Mouse (Mus musculus): ENCODE measurements at regions not wholly inside any gene's neighbourhood (a gene's known extent, or its start where the extent isn't known, plus 50 kb on each side); places are given as distances from the start of the nearest gene placed in this dataset.

DNA sequence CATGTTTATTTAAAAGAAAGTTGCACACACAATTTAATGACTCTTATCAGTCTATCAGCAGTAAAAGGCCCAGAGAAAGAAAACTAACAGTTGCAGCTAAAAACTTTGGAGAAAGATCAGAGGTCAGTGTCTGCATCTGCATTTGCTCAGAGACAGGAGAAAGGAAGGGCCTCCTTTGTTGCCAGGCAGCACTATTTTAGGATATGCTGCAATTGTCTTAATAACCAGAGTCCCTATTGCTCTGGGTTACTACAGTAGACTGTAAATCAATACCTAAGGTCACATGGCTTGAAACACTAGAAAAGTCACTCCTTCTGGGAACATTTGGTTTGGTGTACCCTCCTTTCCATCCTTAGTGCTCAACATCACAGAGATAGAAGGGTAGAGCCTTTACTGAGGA lies 175.7 kb downstream of the Hdgfl1 start:
- no peak overlapping the region for H3K9ac ChIP-seq
- DNase-seq = peak; percentile 41
- H3K9me3 ChIP-seq (ENCODE audit: low read depth, low read length) = no peaks in the 10 kb centered on the region
- no peak overlapping the region for H3K4me3 ChIP-seq (ENCODE audit: low read depth, low read length)
- ATAC-seq (ENCODE audit: insufficient read depth) = no peak
- no peak for TF ChIP-seq CTCF (IDR thresholded peaks at IDR 0.05; ENCODE audit: low read depth)
- H3K4me2 ChIP-seq = no peak overlapping the region
- no peaks in the 10 kb centered on the region for H3K36me3 ChIP-seq (ENCODE audit: insufficient read depth)
- H3K27ac ChIP-seq (ENCODE audit: low read depth) = peak overlapping the region; percentile 12; the same call in 1 of the 2 replicates
- no peaks in the 10 kb centered on the region for H3K27me3 ChIP-seq (ENCODE audit: insufficient read depth, low read length)
- H3K4me1 ChIP-seq (ENCODE audit: insufficient read depth) = no peaks in the 10 kb centered on the region

DNA sequence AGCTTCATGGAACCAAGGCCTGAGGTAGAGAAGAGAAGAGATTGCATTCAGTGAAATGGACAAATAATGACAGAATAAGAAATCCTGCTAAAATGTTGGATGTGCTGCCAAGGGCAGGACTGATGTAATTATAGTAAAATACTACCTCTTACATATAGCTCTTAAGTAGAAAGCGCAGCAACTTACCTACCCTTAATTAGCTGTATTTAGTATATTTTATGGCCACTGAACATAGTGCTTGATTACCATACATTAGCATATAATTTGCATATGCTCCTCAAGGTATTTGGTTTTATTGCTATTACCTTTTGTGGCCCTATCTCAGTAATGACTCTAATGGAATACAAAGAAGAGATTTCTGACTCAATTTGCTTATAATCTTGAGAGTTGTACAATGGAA lies 176.2 kb downstream of the Hdgfl1 start:
- ATAC-seq (ENCODE audit: insufficient read depth) (no peak), DNase-seq (no peak)
- Histone ChIP-seq H3K9ac (no peak overlapping the region), H3K27ac (ENCODE audit: low read depth) (no peak overlapping the region), H3K4me2 (no peak overlapping the region), H3K4me3 (ENCODE audit: low read depth, low read length) (no peak overlapping the region), H3K27me3 (ENCODE audit: insufficient read depth, low read length) (no peaks in the 10 kb centered on the region), H3K36me3 (ENCODE audit: insufficient read depth) (no peaks in the 10 kb centered on the region), H3K4me1 (ENCODE audit: insufficient read depth) (no peaks in the 10 kb centered on the region), H3K9me3 (ENCODE audit: low read depth, low read length) (no peaks in the 10 kb centered on the region)
- WGBS = 97% methylated on average over 1 of the region's 1 CpGs
- TF ChIP-seq CTCF (IDR thresholded peaks at IDR 0.05; ENCODE audit: low read depth) = no peak

DNA sequence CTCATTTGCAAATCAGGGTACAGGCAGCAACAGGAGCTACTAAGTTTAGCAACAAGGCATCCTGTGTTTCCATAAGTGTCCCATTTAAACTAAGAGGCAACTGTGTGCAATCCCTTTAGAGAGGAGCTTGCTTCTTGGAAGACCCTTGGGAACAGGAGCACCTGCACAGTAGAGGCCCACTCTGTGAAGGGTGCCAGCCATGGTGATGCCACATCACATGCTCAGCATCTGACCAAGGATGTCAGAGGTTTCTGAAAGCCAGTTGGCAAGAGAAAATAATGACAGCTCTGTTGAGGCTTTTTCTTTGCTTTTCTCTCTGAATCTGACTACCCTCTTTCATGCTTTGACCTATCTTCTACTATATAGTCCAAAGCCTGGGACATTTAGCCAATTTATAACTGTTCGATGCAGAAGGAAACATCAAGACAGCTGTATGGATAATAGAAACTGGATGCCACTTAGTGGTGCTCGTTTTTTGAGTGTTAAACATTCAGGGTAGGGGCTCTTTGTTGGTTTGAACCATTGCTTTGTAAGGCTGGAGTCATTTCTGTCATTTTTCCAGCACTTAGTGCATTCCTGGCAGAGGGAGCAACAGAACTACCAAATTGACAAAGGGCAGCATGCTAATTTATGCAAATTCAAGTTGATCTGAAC lies 193.9 kb downstream of the Hdgfl1 start:
- no peak for DNase-seq
- H3K4me1 ChIP-seq (ENCODE audit: insufficient read depth) = no peaks in the 10 kb centered on the region
- H3K27ac ChIP-seq (ENCODE audit: low read depth) = no peak overlapping the region
- no peak for TF ChIP-seq CTCF (IDR thresholded peaks at IDR 0.05; ENCODE audit: low read depth)
- H3K4me3 ChIP-seq (ENCODE audit: low read depth, low read length) = no peak overlapping the region
- H3K27me3 ChIP-seq (ENCODE audit: insufficient read depth, low read length) = no peaks in the 10 kb centered on the region
- 59% methylated on average over 2 of the region's 2 CpGs for WGBS
- no peak overlapping the region for H3K9ac ChIP-seq
- no peak for ATAC-seq (ENCODE audit: insufficient read depth)
- no peaks in the 10 kb centered on the region for H3K36me3 ChIP-seq (ENCODE audit: insufficient read depth)
- H3K4me2 ChIP-seq = no peak overlapping the region
- H3K9me3 ChIP-seq (ENCODE audit: low read depth, low read length) = no peaks in the 10 kb centered on the region

DNA sequence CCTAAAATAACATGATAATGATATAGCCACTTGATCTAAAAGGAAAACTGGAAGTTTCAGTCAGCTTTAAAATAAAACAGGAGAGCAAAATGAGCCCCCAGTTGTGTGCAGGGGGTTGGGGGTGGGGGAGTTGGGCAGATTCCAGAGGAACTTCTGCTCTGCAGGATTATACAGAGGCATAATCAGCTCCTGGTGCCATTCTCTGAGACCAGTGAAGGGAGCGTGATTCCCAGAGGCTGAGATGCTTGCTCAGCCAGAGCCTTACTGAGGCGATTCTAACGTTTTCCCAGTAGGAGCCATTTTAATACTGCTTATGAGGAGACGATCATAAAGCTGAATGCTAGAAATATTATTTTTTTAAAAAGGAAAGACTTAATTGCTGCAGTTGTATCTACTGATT lies 200.5 kb downstream of the Hdgfl1 start:
- TF ChIP-seq CTCF (IDR thresholded peaks at IDR 0.05; ENCODE audit: low read depth) = no peak
- H3K9ac ChIP-seq = no peak overlapping the region
- no peak overlapping the region for H3K4me2 ChIP-seq
- no peak overlapping the region for H3K27ac ChIP-seq (ENCODE audit: low read depth)
- H3K27me3 ChIP-seq (ENCODE audit: insufficient read depth, low read length) = no peaks in the 10 kb centered on the region
- ATAC-seq (ENCODE audit: insufficient read depth) = no peak
- no peak for DNase-seq
- 64% methylated on average over 4 of the region's 4 CpGs for WGBS
- H3K4me1 ChIP-seq (ENCODE audit: insufficient read depth) = peaks cover 3% of the 10 kb centered on the region; the same call in 1 of the 2 replicates
- H3K9me3 ChIP-seq (ENCODE audit: low read depth, low read length) = no peaks in the 10 kb centered on the region
- H3K36me3 ChIP-seq (ENCODE audit: insufficient read depth) = no peaks in the 10 kb centered on the region
- H3K4me3 ChIP-seq (ENCODE audit: low read depth, low read length) = no peak overlapping the region

DNA sequence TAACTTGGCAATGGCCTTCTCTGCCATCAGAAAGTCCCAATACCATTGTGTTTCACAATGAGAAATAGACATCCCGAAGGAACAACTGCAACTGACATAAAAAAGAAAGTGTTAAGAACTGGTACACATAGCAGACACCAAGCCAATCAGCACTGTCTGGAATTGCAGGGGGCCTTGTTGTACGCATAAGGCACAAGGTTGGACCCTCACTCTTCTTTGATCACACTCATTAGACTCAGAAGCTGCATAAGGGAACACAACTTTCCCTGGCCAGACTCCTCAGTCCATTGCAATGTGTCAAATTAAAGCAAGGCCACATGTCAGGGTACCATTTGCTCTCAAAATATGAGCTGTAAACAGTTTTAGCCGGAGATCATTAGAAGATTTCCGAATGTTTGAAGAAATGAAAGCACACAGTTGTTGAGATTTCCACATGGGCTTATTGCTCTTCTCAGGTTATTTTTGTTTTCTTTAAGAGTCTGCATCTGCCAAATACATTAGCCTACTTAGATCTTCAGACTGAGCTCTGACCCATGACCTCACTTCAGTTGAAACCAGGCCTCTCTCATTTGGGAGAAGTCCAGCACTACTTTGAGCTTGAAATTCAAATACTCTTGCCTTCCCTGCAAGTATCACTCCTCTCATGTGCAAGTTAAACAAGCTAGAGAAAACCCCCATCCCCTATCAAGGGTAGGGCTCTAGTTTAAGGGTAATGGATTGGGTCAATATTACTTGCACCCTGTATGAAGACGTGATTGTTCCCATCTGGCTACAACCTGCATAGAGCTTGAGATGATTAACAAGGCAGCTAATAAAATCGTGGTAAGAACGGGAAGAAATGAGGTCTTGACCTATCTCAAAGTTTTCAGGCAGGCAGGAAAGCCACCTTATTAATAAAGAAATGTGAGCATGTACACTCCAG lies 204.8 kb downstream of the Hdgfl1 start:
- Histone ChIP-seq H3K36me3 (ENCODE audit: insufficient read depth) (no peaks in the 10 kb centered on the region), H3K9ac (no peak overlapping the region), H3K4me3 (ENCODE audit: low read depth, low read length) (no peak overlapping the region), H3K4me1 (ENCODE audit: insufficient read depth) (peaks cover 7% of the 10 kb centered on the region; the same call in 1 of the 2 replicates), H3K27ac (ENCODE audit: low read depth) (peak overlapping the region; percentile 30; the same call in 1 of the 2 replicates), H3K27me3 (ENCODE audit: insufficient read depth, low read length) (no peaks in the 10 kb centered on the region), H3K4me2 (no peak overlapping the region), H3K9me3 (ENCODE audit: low read depth, low read length) (no peaks in the 10 kb centered on the region)
- no peak for TF ChIP-seq CTCF (IDR thresholded peaks at IDR 0.05; ENCODE audit: low read depth)
- DNase-seq = peak; percentile 27
- ATAC-seq (ENCODE audit: insufficient read depth) = no peak
- WGBS = 42% methylated on average over 7 of the region's 7 CpGs

DNA sequence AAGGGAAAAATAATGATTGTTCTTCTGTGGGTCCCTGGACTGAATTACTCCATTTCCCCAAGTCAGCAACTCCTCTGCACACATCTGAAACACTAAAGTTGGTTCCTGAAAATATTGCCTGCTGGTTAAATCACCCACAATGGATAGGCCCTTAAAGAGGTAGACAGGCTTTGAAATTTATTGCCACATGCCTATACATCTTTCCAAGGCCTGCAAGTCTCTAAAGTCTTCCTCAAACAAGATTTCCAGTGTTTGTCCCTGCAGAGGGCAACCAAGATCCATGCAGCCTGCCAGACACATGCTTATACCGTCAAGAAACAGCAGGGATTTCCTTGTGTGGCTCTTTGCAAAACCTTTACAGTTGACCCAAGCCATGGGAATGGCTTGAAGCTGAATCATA lies 211.6 kb downstream of the Hdgfl1 start:
- peak; percentile 62 for DNase-seq
- no peak overlapping the region for H3K27ac ChIP-seq (ENCODE audit: low read depth)
- H3K36me3 ChIP-seq (ENCODE audit: insufficient read depth) = no peaks in the 10 kb centered on the region
- no peak for ATAC-seq (ENCODE audit: insufficient read depth)
- no peak overlapping the region for H3K4me3 ChIP-seq (ENCODE audit: low read depth, low read length)
- WGBS = 38% methylated on average over 1 of the region's 1 CpGs
- H3K27me3 ChIP-seq (ENCODE audit: insufficient read depth, low read length) = no peaks in the 10 kb centered on the region
- no peaks in the 10 kb centered on the region for H3K9me3 ChIP-seq (ENCODE audit: low read depth, low read length)
- no peak overlapping the region for H3K4me2 ChIP-seq
- no peak overlapping the region for H3K9ac ChIP-seq
- H3K4me1 ChIP-seq (ENCODE audit: insufficient read depth) = 0 out of 2 replicates have a peak, but pooled peaks cover 3% of the 10 kb centered on the region
- TF ChIP-seq CTCF (IDR thresholded peaks at IDR 0.05; ENCODE audit: low read depth) = peak; percentile 62

DNA sequence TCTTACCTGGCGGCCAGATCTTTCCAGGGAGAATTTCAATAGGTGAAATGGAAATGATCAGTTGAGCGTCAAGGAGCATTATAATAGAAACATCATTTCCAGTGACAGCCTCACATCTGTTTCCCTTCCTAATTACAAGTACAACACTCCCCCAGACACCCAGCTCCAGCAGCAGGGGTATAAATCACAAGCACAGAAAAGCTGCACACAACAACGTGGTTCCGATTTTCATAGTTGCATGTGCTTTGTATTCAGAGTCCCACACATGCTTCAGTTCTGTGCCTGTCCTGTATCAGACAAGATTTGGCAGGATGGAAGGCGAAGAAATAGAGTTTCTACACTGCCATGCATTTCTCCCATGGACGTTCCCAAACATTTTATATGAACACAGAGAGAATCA lies 215.7 kb downstream of the Hdgfl1 start:
- DNase-seq (no peak), ATAC-seq (ENCODE audit: insufficient read depth) (no peak)
- H3K36me3 ChIP-seq (ENCODE audit: insufficient read depth) = no peaks in the 10 kb centered on the region
- no peak overlapping the region for H3K4me2 ChIP-seq
- H3K9me3 ChIP-seq (ENCODE audit: low read depth, low read length) = no peaks in the 10 kb centered on the region
- H3K27me3 ChIP-seq (ENCODE audit: insufficient read depth, low read length) = no peaks in the 10 kb centered on the region
- no peak overlapping the region for H3K9ac ChIP-seq
- 62% methylated on average over 6 of the region's 6 CpGs for WGBS
- H3K4me1 ChIP-seq (ENCODE audit: insufficient read depth) = no peaks in the 10 kb centered on the region
- no peak overlapping the region for H3K27ac ChIP-seq (ENCODE audit: low read depth)
- no peak for TF ChIP-seq CTCF (IDR thresholded peaks at IDR 0.05; ENCODE audit: low read depth)
- H3K4me3 ChIP-seq (ENCODE audit: low read depth, low read length) = no peak overlapping the region

All from lung, embryonic 14.5 days (tissue).